Mouse (Mus musculus) brown adipose tissue, adult 24 weeks (tissue): ENCODE measurements around the gene Slc38a3. TPM values are rescaled to one million over a fixed set of nuclear protein-coding genes. Genes with fewer than 3 reads are reported as not detected.

ENCODE experiments used
- H3K27ac ChIP-seq: fragments of 200-500 bp; replicated peaks from 2 replicates; pipeline ENCODE4 v1.5.1; 2012; ENCODE audit warnings: low read depth, mild to moderate bottlenecking, low read length
- H3K4me1 ChIP-seq: fragments of 200-500 bp; 2 replicates; pipeline ENCODE4 v1.6.1; 2012; ENCODE audit warnings: low read length, mixed read lengths; ENCODE audit not compliant: control insufficient read depth, insufficient read depth, insufficient read length
- H3K4me3 ChIP-seq: fragments of 200-500 bp; 2 replicates; pipeline ENCODE4 v1.5.1; 2012; ENCODE audit warnings: low read depth, mild to moderate bottlenecking, low read length, moderate library complexity; ENCODE audit not compliant: insufficient read depth
- polyA plus RNA-seq: library from polyadenylated mRNA; stranded (reverse); fragments of >200 nt; gene quantifications from 2 replicates; pipeline ENCODE4 v1.2.4, GENCODE M21; 2012; ENCODE audit not compliant: missing spikeins, insufficient read depth, insufficient read length

Gene Slc38a3
- polyA plus RNA-seq, 1 experiment = 0.83 TPM

- Histone ChIP-seq H3K27ac (no peak overlapping the region), H3K4me1 (peaks cover 38% of the 10 kb centered on the region), H3K4me3 (no peak overlapping the region)
Observed at GRCm38 (mm10) chr9:107699376-107699980, 30.1 kb upstream of the Slc38a3 start.

- H3K4me1 ChIP-seq = peaks cover 39% of the 10 kb centered on the region
- H3K27ac ChIP-seq = no peak overlapping the region
Observed at GRCm38 (mm10) chr9:107698611-107699190, 29.4 kb upstream of the Slc38a3 start.

GRCm38 (mm10) chr9:107697811-107698521 lies 28.6 kb upstream of the Slc38a3 start:
- Histone ChIP-seq H3K4me1 (peaks cover 39% of the 10 kb centered on the region), H3K4me3 (no peak overlapping the region), H3K27ac (no peak overlapping the region)

More at GRCm38 (mm10) chr9:107698611-107699190, 29.4 kb upstream of the Slc38a3 start:
- H3K4me3 ChIP-seq = no peak overlapping the region

GRCm38 (mm10) chr9:107696845-107697610 lies 27.7 kb upstream of the Slc38a3 start:
- Histone ChIP-seq H3K4me3 (no peak overlapping the region), H3K4me1 (peaks cover 34% of the 10 kb centered on the region), H3K27ac (peak overlapping the region; percentile 80)

- Histone ChIP-seq H3K4me1 (peaks cover 31% of the 10 kb centered on the region), H3K27ac (peak overlapping the region; percentile 80)
Observed at GRCm38 (mm10) chr9:107696106-107696479, 26.8 kb upstream of the Slc38a3 start.

GRCm38 (mm10) chr9:107695441-107696105 lies 26.2 kb upstream of the Slc38a3 start:
- Histone ChIP-seq H3K27ac (peak overlapping the region; percentile 80), H3K4me3 (no peak overlapping the region), H3K4me1 (peaks cover 31% of the 10 kb centered on the region)

More at GRCm38 (mm10) chr9:107696106-107696479, 26.8 kb upstream of the Slc38a3 start:
- H3K4me3 ChIP-seq = no peak overlapping the region

- peak overlapping the region; percentile 80 for H3K27ac ChIP-seq
- H3K4me1 ChIP-seq = peaks cover 29% of the 10 kb centered on the region
- H3K4me3 ChIP-seq = no peak overlapping the region
Observed at GRCm38 (mm10) chr9:107694627-107695026, 25.3 kb upstream of the Slc38a3 start.

- Histone ChIP-seq H3K4me1 (peaks cover 29% of the 10 kb centered on the region), H3K4me3 (no peak overlapping the region), H3K27ac (no peak overlapping the region)
Observed at GRCm38 (mm10) chr9:107693433-107693987, 24.2 kb upstream of the Slc38a3 start.

- peaks cover 25% of the 10 kb centered on the region for H3K4me1 ChIP-seq
- no peak overlapping the region for H3K4me3 ChIP-seq
- H3K27ac ChIP-seq = no peak overlapping the region
Observed at GRCm38 (mm10) chr9:107692785-107693184, 23.5 kb upstream of the Slc38a3 start.

GRCm38 (mm10) chr9:107690391-107690790 lies 21.1 kb upstream of the Slc38a3 start:
- Histone ChIP-seq H3K4me3 (no peak overlapping the region), H3K27ac (no peak overlapping the region), H3K4me1 (peaks cover 15% of the 10 kb centered on the region)

GRCm38 (mm10) chr9:107688939-107689338 lies 19.6 kb upstream of the Slc38a3 start:
- Histone ChIP-seq H3K27ac (no peak overlapping the region), H3K4me3 (no peak overlapping the region), H3K4me1 (peaks cover 6% of the 10 kb centered on the region; the same call in 1 of the 2 replicates)

GRCm38 (mm10) chr9:107688415-107688814 lies 19.1 kb upstream of the Slc38a3 start:
- Histone ChIP-seq H3K4me3 (no peak overlapping the region), H3K4me1 (peaks cover 6% of the 10 kb centered on the region; the same call in 1 of the 2 replicates), H3K27ac (no peak overlapping the region)

GRCm38 (mm10) chr9:107685231-107685981 lies 16.1 kb upstream of the Slc38a3 start:
- Histone ChIP-seq H3K4me1 (peaks cover 6% of the 10 kb centered on the region; the same call in 1 of the 2 replicates), H3K27ac (0 out of 2 replicates have a peak overlapping the region, but pooled peaks have one; percentile 4), H3K4me3 (no peak overlapping the region)

- H3K4me3 ChIP-seq = no peak overlapping the region
- peaks cover 6% of the 10 kb centered on the region; the same call in 1 of the 2 replicates for H3K4me1 ChIP-seq
- no peak overlapping the region for H3K27ac ChIP-seq
Observed at GRCm38 (mm10) chr9:107682405-107682804, 13.1 kb upstream of the Slc38a3 start.
